Mouse (Mus musculus) intestine, embryonic 16.5 days (tissue): ENCODE measurements around the gene Thbd. TPM values are rescaled to one million over a fixed set of nuclear protein-coding genes. Genes with fewer than 3 reads are reported as not detected.

ENCODE experiments used
- ATAC-seq: fragments of 200-750 bp; cut with Nextera tagmentation; 2 replicates; pipeline ENCODE4 v1.8.0; 2017; ENCODE audit warnings: moderate TSS enrichment, moderate library complexity
- H3K27ac ChIP-seq: fragments of 300-500 bp; sonication (generic); 2 replicates; pipeline ENCODE4 v1.5.1; 2014; ENCODE audit warnings: mild to moderate bottlenecking, low read length
- H3K27me3 ChIP-seq: fragments of 300-500 bp; sonication (generic); replicated peaks from 2 replicates; pipeline ENCODE4 v1.6.1; 2014; ENCODE audit warnings: low read length, control low read depth, mixed read lengths; ENCODE audit not compliant: control insufficient read depth, insufficient read depth
- H3K36me3 ChIP-seq: fragments of 300-500 bp; sonication (generic); 2 replicates; pipeline ENCODE4 v1.6.1; 2014; ENCODE audit warnings: low read length, control low read depth; ENCODE audit not compliant: control insufficient read depth, insufficient read depth
- H3K4me1 ChIP-seq: fragments of 300-500 bp; sonication (generic); 2 replicates; pipeline ENCODE4 v1.6.1; 2014; ENCODE audit warnings: low read length, control low read depth, mixed read lengths; ENCODE audit not compliant: control insufficient read depth, insufficient read depth
- H3K4me2 ChIP-seq: fragments of 300-500 bp; sonication (generic); 2 replicates; pipeline ENCODE4 v1.6.1; 2014; ENCODE audit warnings: low read depth, low read length, control low read depth
- H3K4me3 ChIP-seq: fragments of 300-500 bp; sonication (generic); 2 replicates; pipeline ENCODE4 v1.5.1; 2014; ENCODE audit warnings: mild to moderate bottlenecking, low read length
- H3K9ac ChIP-seq: fragments of 300-500 bp; sonication (generic); 2 replicates; pipeline ENCODE4 v1.6.1; 2014; ENCODE audit warnings: low read depth, low read length
- H3K9me3 ChIP-seq: fragments of 300-500 bp; sonication (generic); 2 replicates; pipeline ENCODE4 v1.6.1; 2016; ENCODE audit warnings: low read length, control low read depth; ENCODE audit not compliant: control insufficient read depth
- WGBS: fragments of 180-500 bp; shearing (Covaris S2); extraction: QIAGEN DNeasy Blood & Tissue Kit; methylation state at CpG from one replicate; pipeline ENCODE4 v1.1.7; 2014; 5-methylcytosine and 5-hydroxymethylcytosine counted together
- polyA plus RNA-seq: library from polyadenylated mRNA; unstranded; fragments of >200 nt; fragmentation: Nextera tagmentation; extraction: Ambion mirVana; gene quantifications from 2 replicates; pipeline ENCODE4 v1.2.1, GENCODE M21; 2015

Thbd gene
- polyA plus RNA-seq, 1 experiment from 2014 or later, result 46.6 TPM

- Histone ChIP-seq H3K9ac (0 out of 2 replicates have a peak overlapping the region, but pooled peaks have one; percentile 73), H3K4me1 (peaks cover 16% of the 10 kb centered on the region), H3K9me3 (no peaks in the 10 kb centered on the region), H3K36me3 (no peaks in the 10 kb centered on the region), H3K27ac (no peak overlapping the region), H3K27me3 (peaks cover 13% of the 10 kb centered on the region; the same call in 1 of the 2 replicates), H3K4me2 (peak overlapping the region; percentile 97), H3K4me3 (peak overlapping the region; percentile 58; the same call in 1 of the 2 replicates)
- 72% methylated on average over 10 of the region's 10 CpGs for WGBS
- no peak for ATAC-seq
Observed at GRCm38 (mm10) chr2:148396209-148396608, 11.8 kb downstream of the Thbd start.

GRCm38 (mm10) chr2:148395131-148396051, 12.6 kb downstream of the Thbd start, which contains the start of gene Sstr4:
Gene Sstr4, plus strand, starts transcription at chr2:148395344.
- Histone ChIP-seq H3K9ac (peak within 1 kb of the TSS; percentile 73), H3K27me3 (peaks cover 13% of the 10 kb centered on the region; the same call in 1 of the 2 replicates), H3K4me2 (peak within 1 kb of the TSS; percentile 97), H3K36me3 (no peaks in the 10 kb centered on the region), H3K4me3 (peak within 1 kb of the TSS; percentile 58), H3K27ac (no peak within 1 kb of the TSS), H3K9me3 (no peaks in the 10 kb centered on the region), H3K4me1 (peaks cover 14% of the 10 kb centered on the region)
- 5% methylated on average over 76 of the region's 83 CpGs for WGBS
- peak; percentile 75 for ATAC-seq

GRCm38 (mm10) chr2:148393846-148394245, 14.1 kb downstream of the Thbd start:
- Histone ChIP-seq H3K4me2 (no peak overlapping the region), H3K27me3 (peaks cover 13% of the 10 kb centered on the region; the same call in 1 of the 2 replicates), H3K9ac (no peak overlapping the region), H3K27ac (no peak overlapping the region), H3K36me3 (no peaks in the 10 kb centered on the region), H3K4me3 (no peak overlapping the region), H3K9me3 (no peaks in the 10 kb centered on the region), H3K4me1 (peaks cover 13% of the 10 kb centered on the region)
- no peak for ATAC-seq

GRCm38 (mm10) chr2:148393149-148393548, 14.8 kb downstream of the Thbd start:
- no peaks in the 10 kb centered on the region for H3K36me3 ChIP-seq

GRCm38 (mm10) chr2:148387652-148388581, 20.1 kb downstream of the Thbd start:
- 52% methylated on average over 6 of the region's 6 CpGs for WGBS
- Histone ChIP-seq H3K27me3 (no peaks in the 10 kb centered on the region), H3K9me3 (no peaks in the 10 kb centered on the region), H3K4me3 (no peak overlapping the region), H3K36me3 (no peaks in the 10 kb centered on the region), H3K4me2 (no peak overlapping the region), H3K27ac (no peak overlapping the region), H3K4me1 (0 out of 2 replicates have a peak, but pooled peaks cover 4% of the 10 kb centered on the region), H3K9ac (no peak overlapping the region)
- peak; percentile 86 for ATAC-seq

More at GRCm38 (mm10) chr2:148393149-148393548, 14.8 kb downstream of the Thbd start:
- no peak overlapping the region for H3K4me2 ChIP-seq
- H3K4me1 ChIP-seq, result peaks cover 13% of the 10 kb centered on the region
- 83% methylated on average over 1 of the region's 1 CpGs for WGBS
- no peak overlapping the region for H3K9ac ChIP-seq
- ATAC-seq, result peak; percentile 49; the same call in 1 of the 2 replicates
- H3K9me3 ChIP-seq, result no peaks in the 10 kb centered on the region
- peaks cover 13% of the 10 kb centered on the region; the same call in 1 of the 2 replicates for H3K27me3 ChIP-seq
- no peak overlapping the region for H3K27ac ChIP-seq
- H3K4me3 ChIP-seq, result no peak overlapping the region

GRCm38 (mm10) chr2:148386927-148387326, 21.1 kb downstream of the Thbd start:
- Histone ChIP-seq H3K4me3 (no peak overlapping the region), H3K9ac (no peak overlapping the region), H3K4me2 (no peak overlapping the region), H3K36me3 (no peaks in the 10 kb centered on the region), H3K4me1 (0 out of 2 replicates have a peak, but pooled peaks cover 4% of the 10 kb centered on the region), H3K27me3 (no peaks in the 10 kb centered on the region), H3K27ac (no peak overlapping the region), H3K9me3 (no peaks in the 10 kb centered on the region)
- WGBS, result 73% methylated on average over 2 of the region's 2 CpGs
- ATAC-seq, result no peak

- H3K4me3 ChIP-seq, result no peak overlapping the region
- 0 out of 2 replicates have a peak, but pooled peaks cover 4% of the 10 kb centered on the region for H3K4me1 ChIP-seq
- no peak overlapping the region for H3K27ac ChIP-seq
- no peaks in the 10 kb centered on the region for H3K36me3 ChIP-seq
- no peak for ATAC-seq
- no peak overlapping the region for H3K4me2 ChIP-seq
- no peak overlapping the region for H3K9ac ChIP-seq
- no peaks in the 10 kb centered on the region for H3K27me3 ChIP-seq
- WGBS, result 93% methylated on average over 3 of the region's 3 CpGs
- no peaks in the 10 kb centered on the region for H3K9me3 ChIP-seq
Observed at GRCm38 (mm10) chr2:148386476-148386875, 21.5 kb downstream of the Thbd start.

GRCm38 (mm10) chr2:148381076-148381475, 26.9 kb downstream of the Thbd start:
- H3K4me3 ChIP-seq, result no peak overlapping the region
- H3K4me2 ChIP-seq, result no peak overlapping the region
- no peaks in the 10 kb centered on the region for H3K9me3 ChIP-seq
- 93% methylated on average over 2 of the region's 2 CpGs for WGBS
- no peaks in the 10 kb centered on the region for H3K27me3 ChIP-seq
- ATAC-seq, result no peak
- no peaks in the 10 kb centered on the region for H3K36me3 ChIP-seq
- no peak overlapping the region for H3K9ac ChIP-seq
- H3K4me1 ChIP-seq, result no peaks in the 10 kb centered on the region
- H3K27ac ChIP-seq, result no peak overlapping the region
